ENCODE assay signal across 29 mouse cellular contexts in genomic region chr1:104933051-104933450, GRCm38 (mm10).
"Had no signal": no experiment of that assay in that cellular context is flagged by ENCODE, and none has a peak within 500 bp of the region (broad histone marks: within the 10 kb centered on the region; RNA-seq: fewer than 3 reads in every experiment).

No protein-coding gene starts in this region.

- H3K4me1 ChIP-seq: heart, embryonic 15.5 days; hindbrain, embryonic 13.5 days; hindbrain, embryonic 15.5 days; intestine, embryonic 15.5 days; limb, embryonic 12.5 days; liver, embryonic 13.5 days; liver, embryonic 15.5 days had no signal

- H3K4me3 ChIP-seq: gastrocnemius, adult 2 months; heart, adult 2 months; heart, embryonic 13.5 days; heart, embryonic 15.5 days; hindbrain, embryonic 13.5 days; hindbrain, embryonic 15.5 days; intestine, embryonic 15.5 days; layer of hippocampus, adult 2 months; left cerebral cortex, adult 2 months; limb, embryonic 10.5 days; limb, embryonic 12.5 days; liver, embryonic 13.5 days; liver, embryonic 15.5 days had no signal

- H3K27ac ChIP-seq: gastrocnemius, adult 2 months; heart, adult 2 months; heart, embryonic 13.5 days; heart, embryonic 15.5 days; hindbrain, embryonic 13.5 days; hindbrain, embryonic 15.5 days; hindbrain, postnatal 0 days; intestine, embryonic 15.5 days; kidney, postnatal 0 days; layer of hippocampus, adult 2 months; left cerebral cortex, adult 2 months; limb, embryonic 10.5 days; limb, embryonic 12.5 days; liver, embryonic 13.5 days; liver, embryonic 15.5 days had no signal

- H3K27me3 ChIP-seq: heart, embryonic 13.5 days; heart, embryonic 15.5 days; hindbrain, embryonic 13.5 days; hindbrain, embryonic 15.5 days; intestine, embryonic 15.5 days; limb, embryonic 12.5 days; liver, embryonic 13.5 days; liver, embryonic 15.5 days had no signal

- H3K9me3 ChIP-seq: heart, embryonic 13.5 days; heart, embryonic 15.5 days; hindbrain, embryonic 13.5 days; hindbrain, embryonic 15.5 days; intestine, embryonic 15.5 days; limb, embryonic 10.5 days; limb, embryonic 12.5 days; liver, embryonic 13.5 days; liver, embryonic 15.5 days had no signal

- H3K9ac ChIP-seq: heart, embryonic 13.5 days; heart, embryonic 15.5 days; hindbrain, embryonic 13.5 days; hindbrain, embryonic 15.5 days; intestine, embryonic 15.5 days; limb, embryonic 12.5 days; liver, embryonic 13.5 days; liver, embryonic 15.5 days; liver, postnatal 0 days had no signal

- ATAC-seq: hindbrain, postnatal 0 days; inflammation-experienced regulatory T-cells, adult 6 months; intestine, embryonic 15.5 days; intestine, postnatal 0 days; liver, postnatal 0 days had no signal

- H3K36me3 ChIP-seq: heart, embryonic 13.5 days; heart, embryonic 15.5 days; hindbrain, embryonic 13.5 days; hindbrain, embryonic 15.5 days; intestine, embryonic 15.5 days; limb, embryonic 10.5 days; limb, embryonic 12.5 days; liver, embryonic 13.5 days; liver, embryonic 15.5 days had no signal

- H3K4me2 ChIP-seq: heart, embryonic 11.5 days; heart, embryonic 13.5 days; heart, embryonic 15.5 days; hindbrain, embryonic 13.5 days; hindbrain, embryonic 15.5 days; intestine, embryonic 15.5 days; limb, embryonic 12.5 days; liver, embryonic 11.5 days; liver, embryonic 13.5 days; liver, embryonic 15.5 days had no signal

- DNase-seq: gastrocnemius, adult 2 months; gastrocnemius, postnatal 10 days; gastrocnemius, postnatal 25 days; heart, adult 11 months; heart, adult 2 months; heart, postnatal 14 days; heart, postnatal 36 days; kidney, adult 18-20 months; kidney, adult 8-10 months; kidney, postnatal 4 days; liver; liver, embryonic 13.5 days; liver, postnatal 0 days had no signal
